Mouse (Mus musculus): ENCODE results near the gene Guca2a.
"Not testable (repeated sequence)": the region's sequence is repeated elsewhere in the genome, so short reads cannot be mapped to it uniquely, and the experiment has no call there.

Guca2a gene

GRCm38 (mm10) chr4:119637176-119637845 is at the start of gene Guca2a:
Guca2a (plus strand) TSS chr4:119637704.
- DNase-seq (ENCODE audit: low spot score) = no peak

GRCm38 (mm10) chr4:119588037-119588436 is 49.5 kb upstream of the Guca2a start:
- DNase-seq (ENCODE audit: low spot score) = no peak

GRCm38 (mm10) chr4:119589423-119589822 is 48.1 kb upstream of the Guca2a start:
- DNase-seq (ENCODE audit: low spot score) = no peak

GRCm38 (mm10) chr4:119590027-119590426 is 47.5 kb upstream of the Guca2a start:
- no peak for DNase-seq (ENCODE audit: low spot score)

- DNase-seq (ENCODE audit: low spot score) = no peak
Measured at GRCm38 (mm10) chr4:119592479-119592878, 45.0 kb upstream of the Guca2a start.

GRCm38 (mm10) chr4:119594331-119594730 is 43.2 kb upstream of the Guca2a start:
- no peak for DNase-seq (ENCODE audit: low spot score)

GRCm38 (mm10) chr4:119599605-119600004 is 37.9 kb upstream of the Guca2a start:
- no peak for DNase-seq (ENCODE audit: low spot score)

- DNase-seq (ENCODE audit: low spot score) = no peak
Measured at GRCm38 (mm10) chr4:119609488-119609887, 28.0 kb upstream of the Guca2a start.

GRCm38 (mm10) chr4:119614078-119614477 is 23.4 kb upstream of the Guca2a start:
- DNase-seq (ENCODE audit: low spot score) = no peak

- no peak for DNase-seq (ENCODE audit: low spot score)
Measured at GRCm38 (mm10) chr4:119614724-119615123, 22.8 kb upstream of the Guca2a start.

- DNase-seq (ENCODE audit: low spot score) = no peak
Measured at GRCm38 (mm10) chr4:119626081-119626645, 11.3 kb upstream of the Guca2a start.

- DNase-seq (ENCODE audit: low spot score) = no peak
Measured at GRCm38 (mm10) chr4:119626876-119627275, 10.6 kb upstream of the Guca2a start.

GRCm38 (mm10) chr4:119627317-119627716 is 10.2 kb upstream of the Guca2a start:
- DNase-seq (ENCODE audit: low spot score) = no peak

- not testable (repeated sequence) for DNase-seq (ENCODE audit: low spot score)
Measured at GRCm38 (mm10) chr4:119628363-119628762, 9.1 kb upstream of the Guca2a start.

GRCm38 (mm10) chr4:119631115-119631919 is 6.2 kb upstream of the Guca2a start:
- peak; percentile 81 for DNase-seq (ENCODE audit: low spot score)

GRCm38 (mm10) chr4:119632721-119633120 is 4.8 kb upstream of the Guca2a start:
- DNase-seq (ENCODE audit: low spot score) = no peak

GRCm38 (mm10) chr4:119633342-119633741 is 4.2 kb upstream of the Guca2a start:
- DNase-seq (ENCODE audit: low spot score) = no peak

GRCm38 (mm10) chr4:119633948-119634347 is 3.6 kb upstream of the Guca2a start:
- no peak for DNase-seq (ENCODE audit: low spot score)

GRCm38 (mm10) chr4:119634908-119635660 is 2.4 kb upstream of the Guca2a start:
- no peak for DNase-seq (ENCODE audit: low spot score)

- no peak for DNase-seq (ENCODE audit: low spot score)
Measured at GRCm38 (mm10) chr4:119635686-119636085, 1.8 kb upstream of the Guca2a start.

- DNase-seq (ENCODE audit: low spot score) = no peak
Measured at GRCm38 (mm10) chr4:119636731-119637130, 773 bp upstream of the Guca2a start.

- no peak for DNase-seq (ENCODE audit: low spot score)
Measured at GRCm38 (mm10) chr4:119637946-119638345, 442 bp downstream of the Guca2a start.

Data from adipocyte (in vitro differentiated cells).